Mouse (Mus musculus) liver, embryonic 13.5 days (tissue): ENCODE measurements around the gene Vdac2. TPM values are rescaled to one million over a fixed set of nuclear protein-coding genes. Genes with fewer than 3 reads are reported as not detected.

Experiments used
- ATAC-seq: fragments of 200-750 bp; cut with Nextera tagmentation; 2 replicates; pipeline ENCODE4 v1.8.0; 2017; ENCODE audit warnings: low read depth, mild to moderate bottlenecking, moderate number of reproducible peaks, moderate library complexity
- DNase-seq: peaks from one replicate; pipeline ENCODE4 v3.0.0; 2022
- H3K27ac ChIP-seq: fragments of 300-500 bp; sonication (generic); 2 replicates; pipeline ENCODE4 v1.5.1; 2015; ENCODE audit warnings: moderate library complexity, mild to moderate bottlenecking, inconsistent platforms
- H3K27me3 ChIP-seq: fragments of 300-500 bp; sonication (generic); 2 replicates; pipeline ENCODE4 v1.6.1; 2015; ENCODE audit warnings: mild to moderate bottlenecking, inconsistent platforms
- H3K36me3 ChIP-seq: fragments of 300-500 bp; sonication (generic); 2 replicates; pipeline ENCODE4 v1.6.1; 2015; ENCODE audit warnings: mild to moderate bottlenecking, inconsistent platforms
- H3K4me1 ChIP-seq: fragments of 300-500 bp; sonication (generic); replicated peaks from 2 replicates; pipeline ENCODE4 v1.6.1; 2015; ENCODE audit warnings: inconsistent platforms
- H3K4me2 ChIP-seq: fragments of 300-500 bp; sonication (generic); 2 replicates; pipeline ENCODE4 v1.6.1; 2015; ENCODE audit warnings: inconsistent platforms, mild to moderate bottlenecking, moderate library complexity
- H3K4me3 ChIP-seq: fragments of 300-500 bp; sonication (generic); replicated peaks from 2 replicates; pipeline ENCODE4 v1.5.1; 2015; ENCODE audit warnings: mild to moderate bottlenecking, inconsistent platforms
- H3K9ac ChIP-seq: fragments of 300-500 bp; sonication (generic); 2 replicates; pipeline ENCODE4 v1.6.1; 2015; ENCODE audit warnings: mild to moderate bottlenecking, inconsistent platforms
- H3K9me3 ChIP-seq: fragments of 300-500 bp; sonication (generic); replicated peaks from 2 replicates; pipeline ENCODE4 v1.6.1; 2016; ENCODE audit warnings: inconsistent platforms
- WGBS: fragments of 180-500 bp; shearing (Covaris S2); methylation state at CpG from one replicate; pipeline ENCODE4 v1.1.7; 2015; ENCODE audit not compliant: insufficient replicate concordance; 5-methylcytosine and 5-hydroxymethylcytosine counted together
- polyA plus RNA-seq: library from polyadenylated mRNA; unstranded; fragments of >200 nt; fragmentation: Nextera tagmentation; extraction: Ambion mirVana; gene quantifications from 2 replicates; pipeline ENCODE4 v1.2.1, GENCODE M21; 2015

Vdac2 gene
- polyA plus RNA-seq, 1 experiment from 2014 or later: 173 TPM

- H3K4me3 ChIP-seq: no peak overlapping the region
- H3K4me2 ChIP-seq: no peak overlapping the region
- 65% methylated on average over 4 of the region's 4 CpGs for whole genome bisulfite sequencing
- H3K9ac ChIP-seq: no peak overlapping the region
- H3K27me3 ChIP-seq: no peaks in the 10 kb centered on the region
- ATAC-seq (no peak), DNase-seq (no peak)
- no peaks in the 10 kb centered on the region for H3K9me3 ChIP-seq
- no peak overlapping the region for H3K27ac ChIP-seq
- H3K36me3 ChIP-seq: no peaks in the 10 kb centered on the region
- H3K4me1 ChIP-seq: peaks cover 39% of the 10 kb centered on the region
Measured at GRCm38 (mm10) chr14:21817453-21817852, 7.6 kb upstream of the Vdac2 start.

DNA sequence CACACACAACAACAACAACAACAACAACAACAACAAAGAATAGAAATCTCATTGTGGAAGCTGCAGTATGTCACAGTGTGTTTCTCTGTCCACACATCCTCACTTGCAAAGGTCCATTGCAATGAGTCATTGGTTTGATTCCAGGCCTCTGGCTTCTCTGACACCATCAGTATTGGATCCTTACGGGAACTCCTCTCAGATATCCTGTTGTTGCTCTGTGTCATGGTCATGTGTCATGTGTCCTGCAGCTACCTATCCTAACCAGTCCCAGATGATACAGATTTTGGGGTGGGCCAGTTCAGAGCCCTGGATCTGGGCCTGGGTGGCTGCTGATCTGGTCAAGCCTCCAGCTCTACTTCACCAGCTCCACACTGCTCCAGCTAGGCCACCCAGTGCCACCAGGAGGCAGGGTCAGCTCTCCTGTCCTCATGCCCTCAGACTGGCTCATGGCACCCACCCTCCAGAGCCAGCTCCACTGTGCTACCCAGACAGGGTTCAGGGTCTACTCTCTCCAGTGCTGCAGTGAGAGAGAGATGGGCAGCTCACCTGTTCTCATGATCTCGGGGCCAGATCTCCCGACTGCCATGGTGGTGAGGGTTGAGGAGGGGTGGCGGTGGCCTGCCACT is 4.0 kb upstream of the Vdac2 start:
- Histone ChIP-seq H3K4me1 (peaks cover 56% of the 10 kb centered on the region), H3K4me3 (no peak overlapping the region), H3K27me3 (no peaks in the 10 kb centered on the region), H3K27ac (peak overlapping the region; percentile 98; the same call in 1 of the 2 replicates), H3K9me3 (no peaks in the 10 kb centered on the region), H3K9ac (no peak overlapping the region), H3K4me2 (no peak overlapping the region), H3K36me3 (no peaks in the 10 kb centered on the region)
- 85% methylated on average over 4 of the region's 4 CpGs for WGBS
- peak; percentile 11; the same call in 1 of the 2 replicates for ATAC-seq
- DNase-seq: no peak

DNA sequence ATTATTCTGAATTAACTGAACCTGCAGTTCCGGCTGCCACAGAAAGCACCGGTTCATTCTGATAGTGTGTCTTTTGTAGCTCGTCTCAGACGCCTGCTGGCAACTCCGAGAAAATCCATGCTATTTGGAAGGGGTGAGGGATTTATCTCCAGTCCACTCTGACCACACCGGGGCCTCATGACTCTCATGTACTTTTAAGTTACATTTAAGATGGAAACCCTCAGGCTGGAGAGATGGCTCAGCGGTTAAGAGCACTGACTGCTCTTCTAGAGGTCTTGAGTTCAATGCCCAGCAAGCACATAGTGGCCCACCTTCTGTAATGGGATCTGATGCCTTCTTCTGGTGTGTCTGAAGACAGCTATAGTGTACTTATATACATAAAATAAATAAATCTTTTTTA is 2.7 kb upstream of the Vdac2 start:
- peak overlapping the region; percentile 98 for H3K27ac ChIP-seq
- no peaks in the 10 kb centered on the region for H3K9me3 ChIP-seq
- 50% methylated on average over 7 of the region's 7 CpGs for WGBS
- peak overlapping the region; percentile 54; the same call in 1 of the 2 replicates for H3K4me2 ChIP-seq
- no peaks in the 10 kb centered on the region for H3K27me3 ChIP-seq
- ATAC-seq (no peak), DNase-seq (no peak)
- no peak overlapping the region for H3K4me3 ChIP-seq
- H3K9ac ChIP-seq: no peak overlapping the region; the same call in 1 of the 2 replicates
- no peaks in the 10 kb centered on the region for H3K36me3 ChIP-seq
- H3K4me1 ChIP-seq: peaks cover 64% of the 10 kb centered on the region

GRCm38 (mm10) chr14:21822795-21823374 is 2.2 kb upstream of the Vdac2 start:
- ATAC-seq: peak; percentile 94
- H3K4me2 ChIP-seq: peak overlapping the region; percentile 54
- peak; percentile 71 for DNase-seq
- peak overlapping the region; percentile 70 for H3K9ac ChIP-seq
- H3K27me3 ChIP-seq: no peaks in the 10 kb centered on the region
- no peaks in the 10 kb centered on the region for H3K36me3 ChIP-seq
- H3K27ac ChIP-seq: peak overlapping the region; percentile 98
- H3K4me1 ChIP-seq: peaks cover 69% of the 10 kb centered on the region
- WGBS: 11% methylated on average over 7 of the region's 7 CpGs
- H3K9me3 ChIP-seq: no peaks in the 10 kb centered on the region
- no peak overlapping the region for H3K4me3 ChIP-seq

DNA sequence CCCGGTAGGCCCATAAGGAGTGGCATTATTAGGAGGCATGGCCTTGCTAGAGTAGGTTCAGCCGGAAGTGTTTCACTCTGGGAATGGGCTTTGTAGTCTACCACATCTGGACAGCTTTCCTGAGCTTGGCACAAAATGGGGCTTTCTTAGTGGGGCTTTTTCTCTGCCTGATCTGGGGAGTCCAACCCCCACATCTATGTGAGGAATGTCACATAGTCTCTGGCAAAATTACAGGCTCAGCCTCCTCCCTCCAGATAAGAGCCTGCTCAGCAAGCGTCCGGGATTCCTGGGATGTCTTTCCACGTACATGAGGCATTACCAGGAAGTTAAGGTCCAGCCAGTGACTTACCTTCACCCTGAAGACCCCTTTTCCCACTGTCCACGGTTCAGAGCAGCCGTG is 1.1 kb upstream of the Vdac2 start:
- no peaks in the 10 kb centered on the region for H3K9me3 ChIP-seq
- no peaks in the 10 kb centered on the region for H3K36me3 ChIP-seq
- H3K27ac ChIP-seq: peak overlapping the region; percentile 98
- ATAC-seq (no peak), DNase-seq (no peak)
- peaks cover 80% of the 10 kb centered on the region for H3K4me1 ChIP-seq
- H3K27me3 ChIP-seq: no peaks in the 10 kb centered on the region
- 73% methylated on average over 7 of the region's 7 CpGs for WGBS
- no peak overlapping the region for H3K4me2 ChIP-seq
- H3K4me3 ChIP-seq: no peak overlapping the region
- H3K9ac ChIP-seq: no peak overlapping the region

DNA sequence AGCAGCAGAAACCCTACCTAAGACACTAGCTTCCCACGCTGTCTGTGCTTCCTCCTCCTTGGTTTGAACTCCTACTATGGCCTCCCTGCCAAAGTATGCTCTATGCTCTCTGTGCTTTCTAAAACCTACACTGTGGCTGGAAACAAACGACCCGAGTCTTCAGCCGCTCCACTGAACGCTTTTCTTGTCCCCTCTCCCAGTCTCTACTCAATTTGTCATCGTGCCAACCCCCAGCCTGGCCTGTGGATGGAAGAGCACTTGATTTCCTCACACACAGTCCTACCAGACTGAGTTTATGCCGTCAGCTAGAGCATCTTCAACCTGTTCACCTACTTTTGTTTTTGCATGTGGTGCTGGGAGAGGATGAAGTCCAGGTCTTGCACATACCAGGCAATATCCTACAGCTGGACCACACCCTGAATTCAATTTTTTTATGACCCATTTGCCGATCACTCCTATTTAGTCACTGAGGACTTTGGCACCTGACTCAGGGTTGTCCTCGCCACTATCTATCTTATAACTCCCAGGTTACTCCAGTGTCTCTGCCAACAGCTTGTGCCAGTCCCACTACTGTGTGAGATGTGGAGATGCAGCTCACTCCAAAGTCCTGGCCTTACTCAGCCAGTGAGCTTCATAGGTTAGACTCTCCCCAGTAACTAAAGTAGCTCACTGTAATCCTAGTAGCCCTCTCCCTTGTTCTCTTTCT is 901 bp downstream of the Vdac2 start:
- Histone ChIP-seq H3K36me3 (no peaks in the 10 kb centered on the region), H3K27ac (peak overlapping the region; percentile 25; the same call in 1 of the 2 replicates), H3K4me3 (no peak overlapping the region), H3K4me1 (peaks cover 96% of the 10 kb centered on the region), H3K9me3 (no peaks in the 10 kb centered on the region), H3K9ac (no peak overlapping the region), H3K27me3 (no peaks in the 10 kb centered on the region), H3K4me2 (no peak overlapping the region)
- DNase-seq (no peak), ATAC-seq (no peak)
- 74% methylated on average over 9 of the region's 9 CpGs for WGBS

DNA sequence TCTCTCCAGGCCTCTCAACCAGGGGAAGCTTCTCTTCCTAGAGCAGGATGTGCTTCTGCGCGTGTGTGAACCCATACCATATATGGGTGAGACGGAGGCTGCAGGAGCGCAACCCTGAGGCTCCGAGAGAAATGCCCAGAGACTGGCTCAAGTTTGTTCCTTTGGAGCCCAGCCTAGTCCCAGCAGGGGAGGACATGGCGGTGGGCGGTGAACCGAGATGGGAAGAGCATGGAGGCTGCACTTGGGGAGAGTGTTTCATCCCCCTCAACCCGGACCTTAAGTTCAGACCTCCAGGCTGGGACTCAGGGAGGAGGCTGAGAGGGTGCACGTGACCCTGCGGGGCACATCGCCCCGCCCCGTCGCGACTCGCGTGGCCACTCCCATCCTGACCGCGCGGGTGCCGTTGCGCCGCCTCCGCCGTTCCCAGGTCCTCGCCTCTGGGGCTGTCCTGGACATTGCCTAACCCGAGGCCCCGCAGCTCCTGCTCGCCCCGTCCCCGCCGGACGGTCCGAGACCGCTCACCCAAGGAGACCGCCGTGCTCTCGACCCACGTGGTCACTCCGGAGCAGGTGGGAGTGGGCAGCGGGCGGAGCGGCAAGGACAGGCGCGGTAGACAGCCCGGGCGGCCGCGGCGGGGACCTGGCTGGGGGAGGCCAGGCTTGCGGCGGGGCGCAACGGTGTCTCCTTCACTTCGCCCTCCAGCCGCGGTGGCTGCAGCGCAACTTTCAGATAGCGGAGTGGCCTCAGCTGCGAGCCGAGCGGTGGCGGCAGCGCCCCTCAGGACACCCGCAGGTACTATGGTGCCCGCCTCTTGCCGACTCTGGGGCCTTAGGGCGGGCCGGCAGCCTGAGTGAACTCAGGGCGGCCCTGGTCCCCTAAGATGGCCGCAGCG is 6.1 kb downstream of the Vdac2 start:
- WGBS: under 1% methylated on average over 73 of the region's 73 CpGs
- peak overlapping the region; percentile 85 for H3K9ac ChIP-seq
- DNase-seq: peak; percentile 94

DNA sequence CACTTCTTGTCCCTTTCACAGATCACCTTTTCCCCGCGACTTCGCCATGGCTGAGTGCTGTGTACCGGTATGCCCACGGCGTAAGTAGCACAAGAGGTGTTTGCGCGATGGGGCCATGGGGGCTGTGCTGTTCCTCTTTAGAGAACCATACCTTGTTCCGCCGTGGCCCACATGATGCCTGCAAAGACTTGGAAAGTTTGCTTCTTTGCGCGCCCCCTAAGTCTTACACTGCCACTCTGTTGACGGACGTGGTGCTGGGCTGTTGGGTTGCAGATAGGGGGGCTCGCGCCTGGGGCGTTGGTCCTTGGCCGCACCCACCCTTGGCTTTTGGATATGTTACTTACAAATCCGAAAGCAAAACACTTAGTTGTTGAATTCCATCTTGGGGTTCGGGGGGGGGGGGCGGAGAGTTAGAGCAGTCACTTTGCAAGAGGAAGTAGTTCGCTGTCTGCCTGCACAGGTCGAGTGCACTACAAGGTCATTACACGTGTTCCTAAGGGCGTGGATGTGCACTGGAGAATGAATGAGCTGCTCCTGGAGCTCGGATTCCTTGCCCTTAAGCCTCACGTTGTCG is 6.9 kb downstream of the Vdac2 start:
- DNase-seq (no peak), ATAC-seq (peak; percentile 1)
- Histone ChIP-seq H3K36me3 (peaks cover 34% of the 10 kb centered on the region), H3K4me1 (peaks cover 70% of the 10 kb centered on the region), H3K4me2 (peak overlapping the region; percentile 87), H3K27me3 (no peaks in the 10 kb centered on the region), H3K9ac (peak overlapping the region; percentile 85), H3K27ac (peak overlapping the region; percentile 92), H3K9me3 (no peaks in the 10 kb centered on the region), H3K4me3 (peak overlapping the region; percentile 73)
- WGBS: 0% methylated on average over 28 of the region's 28 CpGs

More for the DNA sequence above, 6.1 kb downstream of the Vdac2 start:
- Histone ChIP-seq H3K27ac (peak overlapping the region; percentile 92), H3K9me3 (no peaks in the 10 kb centered on the region), H3K4me2 (peak overlapping the region; percentile 87), H3K4me3 (peak overlapping the region; percentile 73), H3K27me3 (no peaks in the 10 kb centered on the region), H3K36me3 (peaks cover 28% of the 10 kb centered on the region), H3K4me1 (peaks cover 75% of the 10 kb centered on the region)
- ATAC-seq: peak; percentile 94

DNA sequence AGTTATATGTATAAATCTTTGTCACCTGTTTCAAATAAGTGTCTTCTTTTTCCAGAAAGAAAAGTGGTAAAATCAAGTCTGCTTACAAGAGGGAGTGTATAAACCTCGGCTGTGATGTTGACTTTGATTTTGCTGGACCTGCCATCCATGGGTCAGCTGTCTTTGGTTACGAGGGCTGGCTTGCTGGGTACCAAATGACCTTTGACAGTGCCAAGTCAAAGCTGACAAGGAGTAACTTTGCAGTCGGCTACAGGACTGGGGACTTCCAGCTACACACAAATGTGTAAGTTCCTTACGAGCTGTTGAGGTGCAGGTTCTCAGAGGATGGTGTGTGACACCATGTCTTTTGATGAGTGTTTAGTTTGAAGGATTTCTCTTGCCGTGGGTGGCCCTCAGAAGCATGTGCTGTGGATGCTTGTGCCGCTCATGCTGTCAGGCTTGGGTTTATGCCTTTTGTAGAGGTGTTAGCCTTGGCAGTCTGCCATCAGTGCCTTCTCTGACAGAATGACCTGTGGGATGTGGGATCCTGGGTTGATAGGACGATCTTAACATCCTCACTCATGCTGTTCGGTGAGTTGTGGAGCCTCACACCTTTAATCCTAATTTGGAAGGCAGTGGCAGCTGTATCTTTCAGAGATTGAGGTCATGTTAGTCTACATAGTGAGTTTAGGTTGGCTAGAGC is 13.4 kb downstream of the Vdac2 start:
- no peaks in the 10 kb centered on the region for H3K9me3 ChIP-seq
- H3K4me3 ChIP-seq: no peak overlapping the region
- H3K4me2 ChIP-seq: no peak overlapping the region
- H3K27me3 ChIP-seq: no peaks in the 10 kb centered on the region
- no peak overlapping the region for H3K9ac ChIP-seq
- no peak for ATAC-seq
- 80% methylated on average over 8 of the region's 8 CpGs for WGBS
- peaks cover 95% of the 10 kb centered on the region for H3K36me3 ChIP-seq
- H3K4me1 ChIP-seq: peaks cover 36% of the 10 kb centered on the region
- no peak overlapping the region for H3K27ac ChIP-seq
- DNase-seq: no peak

DNA sequence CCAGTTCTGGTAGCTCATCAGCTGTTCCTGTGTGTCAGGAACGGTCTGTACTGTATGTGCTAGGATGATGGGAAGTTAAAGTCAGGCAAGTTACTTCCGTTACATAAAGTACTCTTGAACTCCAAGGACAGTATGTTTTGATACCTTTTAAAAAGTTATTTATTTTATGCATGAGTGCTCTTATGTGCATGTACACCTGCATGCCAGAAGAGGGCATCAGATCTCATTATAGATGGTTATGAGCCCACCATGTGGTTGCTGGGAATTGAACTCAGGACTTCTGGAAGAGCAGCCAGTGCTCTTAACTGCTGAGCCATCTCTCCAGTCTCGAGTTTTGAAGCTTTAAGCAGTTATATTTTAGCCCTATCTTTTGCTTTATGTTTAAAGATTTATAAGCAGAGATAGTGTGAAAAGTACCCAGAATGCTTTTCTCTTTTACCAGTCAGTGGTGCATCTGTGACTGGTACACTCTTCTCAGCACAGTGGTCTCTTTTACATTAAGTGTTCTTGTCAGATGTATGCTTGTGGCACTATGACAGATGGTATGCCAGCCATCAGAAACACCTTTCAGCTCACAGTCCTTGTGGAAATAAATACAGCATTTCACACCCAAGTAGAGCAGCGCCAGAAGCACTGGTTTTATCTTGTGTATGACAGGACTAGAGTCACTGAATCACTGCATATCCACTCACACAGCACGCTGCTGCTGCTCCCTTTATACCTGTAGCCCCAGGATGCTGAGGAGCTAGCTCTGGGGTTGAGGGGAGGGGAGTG is 17.0 kb downstream of the Vdac2 start:
- peaks cover 100% of the 10 kb centered on the region for H3K36me3 ChIP-seq
- WGBS: 68% methylated on average over 5 of the region's 5 CpGs
- H3K4me1 ChIP-seq: peaks cover 47% of the 10 kb centered on the region
- ATAC-seq (no peak), DNase-seq (no peak)
- H3K4me2 ChIP-seq: no peak overlapping the region
- H3K4me3 ChIP-seq: no peak overlapping the region
- no peak overlapping the region for H3K9ac ChIP-seq
- no peaks in the 10 kb centered on the region for H3K27me3 ChIP-seq
- no peak overlapping the region; the same call in 1 of the 2 replicates for H3K27ac ChIP-seq
- no peaks in the 10 kb centered on the region for H3K9me3 ChIP-seq
